24 mouse cellular contexts compared by ENCODE assay signal in genomic region chr15:36396245-36396644, GRCm38 (mm10).
A peak's percentile ranks its signal among the peaks of the same experiment; 100 is the strongest.
DNase-seq lines count a peak whose midpoint lies in the region; ATAC-seq and TF ChIP-seq lines count a peak whose summit lies in the region.
"Had no signal": no experiment of that assay in that cellular context is flagged by ENCODE, and none has a peak within 500 bp of the region (broad histone marks: within the 10 kb centered on the region; RNA-seq: fewer than 3 reads in every experiment).

No protein-coding gene starts in this region.

- no peaks in the 10 kb centered on the region for H3K27me3 ChIP-seq in liver, adult 2 months (ENCODE audit: control insufficient read depth, insufficient read depth, low read length)
- H3K27me3 ChIP-seq in liver, embryonic 11.5 days (replicated peaks; ENCODE audit: control insufficient read depth, insufficient read depth, low read length), result no peaks in the 10 kb centered on the region
- no peaks in the 10 kb centered on the region for H3K27me3 ChIP-seq in forebrain, embryonic 12.5 days
- H3K27me3 ChIP-seq: heart, embryonic 15.5 days; hindbrain, embryonic 13.5 days; kidney, embryonic 15.5 days; lung, embryonic 15.5 days; neural tube, embryonic 13.5 days had no signal

- no peak overlapping the region for H3K4me3 ChIP-seq in liver, adult 2 months (ENCODE audit: insufficient read depth, low read depth, low read length)
- H3K4me3 ChIP-seq in liver, embryonic 11.5 days (ENCODE audit: low read depth, low read length), result no peak overlapping the region
- H3K4me3 ChIP-seq in forebrain, embryonic 12.5 days (replicated peaks), result no peak overlapping the region
- H3K4me3 ChIP-seq: erythroblast, embryonic 14.5 days; heart, adult 2 months; heart, embryonic 15.5 days; hindbrain, embryonic 13.5 days; kidney, embryonic 15.5 days; liver, embryonic 12.5 days; lung, embryonic 15.5 days; megakaryocyte, embryonic 14.5 days; neural tube, embryonic 13.5 days had no signal

- no peak for TF ChIP-seq POLR2A in liver, adult 2 months (IDR thresholded peaks at IDR 0.05; ENCODE audit: extremely low read depth, insufficient read depth, low read length)

- no peaks in the 10 kb centered on the region for H3K9me3 ChIP-seq in liver, embryonic 11.5 days (ENCODE audit: control insufficient read depth, low read length)
- no peaks in the 10 kb centered on the region for H3K9me3 ChIP-seq in forebrain, embryonic 12.5 days
- H3K9me3 ChIP-seq: G1E; heart, embryonic 15.5 days; hindbrain, embryonic 13.5 days; kidney, embryonic 15.5 days; liver, embryonic 12.5 days; lung, embryonic 15.5 days; neural tube, embryonic 13.5 days had no signal

- peak overlapping the region; percentile 79; the same call in 1 of the 2 replicates for H3K27ac ChIP-seq in liver, adult 2 months (replicated peaks; ENCODE audit: insufficient read depth, low read depth, low read length)
- no peak overlapping the region for H3K27ac ChIP-seq in liver, embryonic 11.5 days (ENCODE audit: low read depth, low read length)
- no peak overlapping the region for H3K27ac ChIP-seq in forebrain, embryonic 12.5 days
- H3K27ac ChIP-seq: heart, adult 2 months; heart, embryonic 15.5 days; hindbrain, embryonic 13.5 days; kidney, embryonic 15.5 days; liver, embryonic 12.5 days; lung, embryonic 15.5 days; neural tube, embryonic 13.5 days had no signal

- H3K79me2 ChIP-seq in liver, adult 2 months (ENCODE audit: control insufficient read depth, insufficient read depth, low read length), result no peaks in the 10 kb centered on the region

- H3K9ac ChIP-seq in liver, adult 2 months (ENCODE audit: low read depth, low read length), result no peak overlapping the region
- H3K9ac ChIP-seq in liver, embryonic 11.5 days (ENCODE audit: low read depth, low read length), result no peak overlapping the region
- H3K9ac ChIP-seq in forebrain, embryonic 12.5 days, result no peak overlapping the region
- H3K9ac ChIP-seq: forebrain, postnatal 0 days; heart, embryonic 15.5 days; hindbrain, embryonic 13.5 days; kidney, embryonic 15.5 days; liver, embryonic 12.5 days; lung, embryonic 15.5 days; neural tube, embryonic 13.5 days had no signal

- 19% methylated on average over 2 of the region's 2 CpGs for WGBS in liver, adult 2 months
- WGBS in liver, embryonic 11.5 days, result 37% methylated on average over 2 of the region's 2 CpGs
- 69% methylated on average over 2 of the region's 2 CpGs for WGBS in forebrain, embryonic 12.5 days

- no peaks in the 10 kb centered on the region for H3K36me3 ChIP-seq in liver, adult 2 months (ENCODE audit: control insufficient read depth, insufficient read depth, low read length)
- no peaks in the 10 kb centered on the region for H3K36me3 ChIP-seq in liver, embryonic 11.5 days (ENCODE audit: control insufficient read depth, insufficient read depth, low read length)
- H3K36me3 ChIP-seq in forebrain, embryonic 12.5 days (replicated peaks), result no peaks in the 10 kb centered on the region
- H3K36me3 ChIP-seq: G1E; heart, embryonic 15.5 days; hindbrain, embryonic 13.5 days; kidney, embryonic 15.5 days; liver, embryonic 12.5 days; lung, embryonic 15.5 days; neural tube, embryonic 13.5 days had no signal

- no peak for ATAC-seq in liver, embryonic 11.5 days (replicated peaks; ENCODE audit: low FRiP score)
- ATAC-seq in forebrain, embryonic 12.5 days (ENCODE audit: low FRiP score), result no peak
- ATAC-seq: forebrain, postnatal 0 days; intestine, embryonic 16.5 days; liver, embryonic 12.5 days had no signal

- H3K4me2 ChIP-seq in liver, embryonic 11.5 days, result no peak overlapping the region
- H3K4me2 ChIP-seq in forebrain, embryonic 12.5 days, result no peak overlapping the region
- H3K4me2 ChIP-seq: heart, embryonic 15.5 days; hindbrain, embryonic 13.5 days; kidney, embryonic 15.5 days; liver, embryonic 12.5 days; lung, embryonic 15.5 days; neural tube, embryonic 13.5 days had no signal

- TF ChIP-seq CTCF in liver, adult 2 months (IDR thresholded peaks at IDR 0.05; ENCODE audit: low read depth, low read length), result no peak

- peaks cover 19% of the 10 kb centered on the region for H3K4me1 ChIP-seq in liver, adult 2 months (ENCODE audit: control insufficient read depth, insufficient read depth, low read length)
- no peaks in the 10 kb centered on the region for H3K4me1 ChIP-seq in liver, embryonic 11.5 days (replicated peaks; ENCODE audit: control insufficient read depth, insufficient read depth, low read length)
- H3K4me1 ChIP-seq in forebrain, embryonic 12.5 days, result peaks cover 17% of the 10 kb centered on the region

- peak; percentile 93 for DNase-seq in liver, adult 2 months (ENCODE audit: extremely low read depth, low read depth, low spot score)
- DNase-seq in liver, embryonic 11.5 days (ENCODE audit: low spot score), result no peak
- DNase-seq in T-cell, adult 2 months (ENCODE audit: low spot score), result peak; percentile 91
- peak; percentile 89 for DNase-seq in naive thymus-derived CD4-positive, alpha-beta T cell, adult 2 months (ENCODE audit: low read depth)
- DNase-seq in thymus, postnatal 25 days, result peak; percentile 56
- DNase-seq in testis, postnatal 14 days (ENCODE audit: low spot score), result no peak
- no peak for DNase-seq in ovary, postnatal 14 days (ENCODE audit: low spot score)
- DNase-seq: adrenal gland, postnatal 10 days; cerebellum, adult 18-20 months; forebrain, postnatal 0 days; heart, adult 2 months; left cerebral cortex, postnatal 4 days; right cerebral cortex, postnatal 4 days had no signal

Comparison
In these comparisons a context has a peak if more than half of its experiments do, and no peak if none do; other contexts are left out.
1. DNase-seq: peak in liver, adult 2 months (single experiment), T-cell, adult 2 months (single experiment), naive thymus-derived CD4-positive, alpha-beta T cell, adult 2 months (single experiment) and thymus, postnatal 25 days (single experiment); none in liver, embryonic 11.5 days (single experiment), testis, postnatal 14 days (single experiment) and ovary, postnatal 14 days (single experiment).